Mouse (Mus musculus) thymus, postnatal 10 days (tissue): ENCODE results near the gene Msx2.

Experiments
- DNase-seq, 2 experiments: peaks; one replicate each; pipeline ENCODE4 v3.0.0; 2021; ENCODE audit warnings: low spot score in 2 of 2

Gene Msx2

GRCm38 (mm10) chr13:53465191-53465820, 7.6 kb downstream of the Msx2 start:
- no peak for DNase-seq

GRCm38 (mm10) chr13:53464441-53465001, 8.4 kb downstream of the Msx2 start:
- DNase-seq, result no peak

- no peak for DNase-seq
Measured at GRCm38 (mm10) chr13:53463946-53464345, 8.9 kb downstream of the Msx2 start.

GRCm38 (mm10) chr13:53463037-53463436, 9.8 kb downstream of the Msx2 start:
- no peak for DNase-seq

GRCm38 (mm10) chr13:53462649-53462970, 10.3 kb downstream of the Msx2 start:
- no peak for DNase-seq

- no peak for DNase-seq
Measured at GRCm38 (mm10) chr13:53461855-53462648, 10.8 kb downstream of the Msx2 start.

GRCm38 (mm10) chr13:53461346-53461745, 11.5 kb downstream of the Msx2 start:
- no peak for DNase-seq

- DNase-seq, result no peak
Measured at GRCm38 (mm10) chr13:53458766-53459165, 14.1 kb downstream of the Msx2 start.

GRCm38 (mm10) chr13:53454794-53455672, 17.8 kb downstream of the Msx2 start:
- no peak for DNase-seq

GRCm38 (mm10) chr13:53453927-53454326, 18.9 kb downstream of the Msx2 start:
- DNase-seq, result no peak

GRCm38 (mm10) chr13:53447609-53448008, 25.3 kb downstream of the Msx2 start:
- no peak for DNase-seq

GRCm38 (mm10) chr13:53443602-53444001, 29.3 kb downstream of the Msx2 start:
- no peak for DNase-seq

GRCm38 (mm10) chr13:53442168-53442980, 30.5 kb downstream of the Msx2 start:
- DNase-seq, result no peak

GRCm38 (mm10) chr13:53441307-53442028, 31.4 kb downstream of the Msx2 start:
- DNase-seq, result no peak

- DNase-seq, result no peak
Measured at GRCm38 (mm10) chr13:53439957-53440356, 32.9 kb downstream of the Msx2 start.

- DNase-seq, result peak; percentile 65 to 90
Measured at GRCm38 (mm10) chr13:53426507-53426906, 46.4 kb downstream of the Msx2 start.

GRCm38 (mm10) chr13:53421189-53421588, 51.7 kb downstream of the Msx2 start:
- no peak for DNase-seq

GRCm38 (mm10) chr13:53420741-53421140, 52.1 kb downstream of the Msx2 start:
- DNase-seq, result no peak

GRCm38 (mm10) chr13:53419681-53420080, 53.2 kb downstream of the Msx2 start:
- no peak for DNase-seq

GRCm38 (mm10) chr13:53417701-53418100, 55.2 kb downstream of the Msx2 start:
- DNase-seq, result no peak
